Mouse (Mus musculus) liver, embryonic 14.5 days (tissue): Measurements from ENCODE around the gene Ttc37. TPM values are rescaled to one million over a fixed set of nuclear protein-coding genes. Genes with fewer than 3 reads are reported as not detected.
A peak's percentile ranks its signal among the peaks of the same experiment; 100 is the strongest.

Source experiments
- ATAC-seq: fragments of 200-750 bp; cut with Nextera tagmentation; 2 replicates; pipeline ENCODE4 v1.8.0; 2017; ENCODE audit warnings: moderate number of reproducible peaks, mild to moderate bottlenecking, moderate library complexity; ENCODE audit not compliant: insufficient read depth
- DNase-seq, 3 experiments: peaks; one replicate each; pipeline ENCODE4 v3.0.0-alpha.2; 2012 to 2013; ENCODE audit warnings: low read depth in 3 of 3, low spot score in 3 of 3
- H3K27ac ChIP-seq: fragments of 300-500 bp; sonication (generic); 2 replicates; pipeline ENCODE4 v1.5.1; 2014; ENCODE audit warnings: moderate library complexity, mild to moderate bottlenecking, control low read depth, inconsistent platforms
- H3K27me3 ChIP-seq: fragments of 300-500 bp; sonication (generic); 2 replicates; pipeline ENCODE4 v1.6.1; 2014; ENCODE audit warnings: mild to moderate bottlenecking, low read length, moderate library complexity; ENCODE audit not compliant: control insufficient read depth, insufficient read depth
- H3K36me3 ChIP-seq: fragments of 300-500 bp; sonication (generic); replicated peaks from 2 replicates; pipeline ENCODE4 v1.6.1; 2014; ENCODE audit warnings: low read depth; ENCODE audit not compliant: control insufficient read depth, insufficient read depth
- H3K4me1 ChIP-seq, 2 experiments: fragments of 200-500 bp in 1 of 2; fragments of 300-500 bp in 1 of 2; sonication (generic) in 1 of 2; replicated peaks; 2 replicates each; pipeline ENCODE4 v1.6.1; 2012 to 2014; ENCODE audit warnings: antibody characterized with exemption in 1 of 2, inconsistent platforms in 1 of 2, low read length in 1 of 2; ENCODE audit not compliant: control insufficient read depth in 2 of 2, insufficient read depth in 2 of 2
- H3K4me2 ChIP-seq: fragments of 300-500 bp; sonication (generic); 2 replicates; pipeline ENCODE4 v1.6.1; 2014; ENCODE audit warnings: low read depth, mild to moderate bottlenecking, control low read depth, moderate library complexity
- H3K4me3 ChIP-seq, 2 experiments: fragments of 200-500 bp in 1 of 2; fragments of 300-500 bp in 1 of 2; sonication (generic) in 1 of 2; 2 replicates each; pipeline ENCODE4 v1.5.1; 2012 to 2014; ENCODE audit warnings: low read depth in 2 of 2, low read length in 2 of 2, mild to moderate bottlenecking in 2 of 2, control low read depth in 1 of 2, inconsistent platforms in 1 of 2, moderate library complexity in 1 of 2; ENCODE audit not compliant: insufficient read depth in 1 of 2
- H3K9ac ChIP-seq: fragments of 300-500 bp; sonication (generic); replicated peaks from 2 replicates; pipeline ENCODE4 v1.6.1; 2014; ENCODE audit warnings: mild to moderate bottlenecking, control low read depth, moderate library complexity
- H3K9me3 ChIP-seq: fragments of 300-500 bp; sonication (generic); 2 replicates; pipeline ENCODE4 v1.6.1; 2016; ENCODE audit warnings: low read length, mixed read lengths; ENCODE audit not compliant: control insufficient read depth
- CTCF ChIP-seq: IDR thresholded peaks from 2 replicates; pipeline ENCODE4 v1.5.1; 2016; ENCODE audit warnings: antibody characterized with exemption, low read depth, control low read depth
- EP300 ChIP-seq: IDR thresholded peaks from 2 replicates; pipeline ENCODE4 v1.6.1; 2016; ENCODE audit warnings: antibody characterized with exemption, low read depth
- WGBS: fragments of 180-500 bp; shearing (Covaris S2); extraction: QIAGEN DNeasy Blood & Tissue Kit; methylation state at CpG from one replicate; pipeline ENCODE4 v1.1.7; 2014; ENCODE audit not compliant: insufficient replicate concordance; 5-methylcytosine and 5-hydroxymethylcytosine counted together
- polyA plus RNA-seq, 2 experiments: library from polyadenylated mRNA; depleted of rRNA in 1 of 2; stranded (reverse) in 1 of 2; unstranded in 1 of 2; fragments of >200 nt; fragmentation: Nextera tagmentation in 1 of 2; extraction: Ambion mirVana in 1 of 2; gene quantifications; 2 replicates each; pipeline versions ENCODE4 v1.2.1 to v1.2.3; 2012 to 2014

Gene Ttc37
- polyA plus RNA-seq, 2 experiments = 4.0 to 5.0 TPM

GRCm38 (mm10) chr13:76199943-76200342, 101.4 kb downstream of the Ttc37 start:
- Histone ChIP-seq H3K27ac (no peak overlapping the region), H3K4me1 (no peaks in the 10 kb centered on the region), H3K36me3 (no peaks in the 10 kb centered on the region), H3K9me3 (no peaks in the 10 kb centered on the region), H3K27me3 (no peaks in the 10 kb centered on the region), H3K4me3 (no peak overlapping the region), H3K9ac (no peak overlapping the region), H3K4me2 (no peak overlapping the region)
- ATAC-seq (no peak), DNase-seq (no peak)
- no peak for TF ChIP-seq EP300
- TF ChIP-seq CTCF = no peak
- 73% methylated on average over 4 of the region's 4 CpGs for WGBS

- H3K27ac ChIP-seq = no peak overlapping the region
- DNase-seq (no peak), ATAC-seq (no peak)
- H3K36me3 ChIP-seq = no peaks in the 10 kb centered on the region
- no peaks in the 10 kb centered on the region for H3K27me3 ChIP-seq
- H3K4me2 ChIP-seq = no peak overlapping the region
- no peak overlapping the region for H3K4me3 ChIP-seq
- no peak overlapping the region for H3K9ac ChIP-seq
- no peak for TF ChIP-seq CTCF
- no peaks in the 10 kb centered on the region for H3K9me3 ChIP-seq
- no peaks in the 10 kb centered on the region for H3K4me1 ChIP-seq
- 78% methylated on average over 2 of the region's 2 CpGs for WGBS
Observed at GRCm38 (mm10) chr13:76214928-76215327, 116.4 kb downstream of the Ttc37 start.

GRCm38 (mm10) chr13:76215397-76215796, 116.9 kb downstream of the Ttc37 start:
- Histone ChIP-seq H3K9me3 (no peaks in the 10 kb centered on the region), H3K4me3 (no peak overlapping the region), H3K27ac (no peak overlapping the region), H3K4me2 (no peak overlapping the region), H3K4me1 (no peaks in the 10 kb centered on the region), H3K27me3 (no peaks in the 10 kb centered on the region), H3K36me3 (no peaks in the 10 kb centered on the region), H3K9ac (no peak overlapping the region)
- ATAC-seq (no peak), DNase-seq (peak in 1 of 3 experiments; percentile 4)
- TF ChIP-seq CTCF (peak; percentile 39; the same call in 1 of the 2 replicates), EP300 (no peak)
- WGBS = 32% methylated on average over 2 of the region's 2 CpGs

Other genes starting within 250 kb of the Ttc37 start
- 1.2 and 1.9 TPM in 2 replicates for gene Rhobtb3, start 154.8 kb upstream of the Ttc37 start, polyA plus RNA-seq (2012; rRNA removed)
- 3.4 and 4.0 TPM in 2 replicates for gene Rhobtb3, start 154.8 kb upstream of the Ttc37 start, polyA plus RNA-seq (2014; fragmentation: Nextera tagmentation; extraction: Ambion mirVana)
- gene Spata9, start 131.6 kb upstream of the Ttc37 start, polyA plus RNA-seq (2012; rRNA removed) = 0.04 TPM in 1 of 2 replicates, not detected in the other
- 0.47 and 0.75 TPM in 2 replicates for gene Spata9, start 131.6 kb upstream of the Ttc37 start, polyA plus RNA-seq (2014; fragmentation: Nextera tagmentation; extraction: Ambion mirVana)
- 20.2 and 42.7 TPM in 2 replicates for gene Rfesd, start 80.0 kb upstream of the Ttc37 start, polyA plus RNA-seq (2012; rRNA removed)
- 214 and 228 TPM in 2 replicates for gene Rfesd, start 80.0 kb upstream of the Ttc37 start, polyA plus RNA-seq (2014; fragmentation: Nextera tagmentation; extraction: Ambion mirVana)
- 1.7 TPM in 2 replicates for gene Gpr150, start 41.7 kb upstream of the Ttc37 start, polyA plus RNA-seq (2012; rRNA removed)
- 2.0 and 2.3 TPM in 2 replicates for gene Gpr150, start 41.7 kb upstream of the Ttc37 start, polyA plus RNA-seq (2014; fragmentation: Nextera tagmentation; extraction: Ambion mirVana)
- gene Arsk, start 74 bp upstream of the Ttc37 start, polyA plus RNA-seq (2012; rRNA removed) = 1.2 and 1.5 TPM in 2 replicates
- gene Arsk, start 74 bp upstream of the Ttc37 start, polyA plus RNA-seq (2014; fragmentation: Nextera tagmentation; extraction: Ambion mirVana) = 2.6 and 3.0 TPM in 2 replicates
- not detected in 2 replicates for gene Fam81b, start 206.3 kb downstream of the Ttc37 start, polyA plus RNA-seq (2012; rRNA removed)
- gene Fam81b, start 206.3 kb downstream of the Ttc37 start, polyA plus RNA-seq (2014; fragmentation: Nextera tagmentation; extraction: Ambion mirVana) = not detected in 2 replicates